Mouse (Mus musculus): ENCODE measurements at regions not wholly inside any gene's neighbourhood (a gene's known extent, or its start where the extent isn't known, plus 50 kb on each side); places are given as distances from the start of the nearest gene placed in this dataset. TPM values are rescaled to one million over a fixed set of nuclear protein-coding genes. Genes with fewer than 3 reads are reported as not detected.

- Histone ChIP-seq H3K27ac (no peak overlapping the region), H3K4me3 (no peak overlapping the region)
- no peak for DNase-seq
- TF ChIP-seq CTCF (IDR thresholded peaks at IDR 0.05), result no peak
- intact Hi-C loops (cut with DNase I), result no loop called here
Observed at GRCm38 (mm10) chr13:98544051-98544450, 52.2 kb upstream of the Gm10320 start.

Small RNAs in the stretch of these regions (microRNA-seq; reads per million reads assigned to microRNA genes)
- not detected for gene Gm22698
